Mouse (Mus musculus) lung, adult 2 months (tissue): ENCODE measurements around the gene Izumo1.

ENCODE experiments used
- CTCF ChIP-seq: fragments of 200-500 bp; IDR thresholded peaks from 2 replicates; pipeline ENCODE4 v1.5.1; 2011; ENCODE audit warnings: mild to moderate bottlenecking, low read length, control low read depth; ENCODE audit not compliant: insufficient read depth
- POLR2A ChIP-seq: fragments of 200-500 bp; IDR thresholded peaks from 2 replicates; pipeline ENCODE4 v1.6.1; 2011; ENCODE audit warnings: low read depth, mild to moderate bottlenecking, control low read depth, low read length, borderline replicate concordance; ENCODE audit errors: extremely low read depth

- TF ChIP-seq POLR2A (no peak), CTCF (no peak)
These were observed 24.1 kb upstream of the Izumo1 start for GRCm38 (mm10) chr7:45597527-45597926.
